Mouse (Mus musculus): Measurements from ENCODE around the gene Ppie.

DNA sequence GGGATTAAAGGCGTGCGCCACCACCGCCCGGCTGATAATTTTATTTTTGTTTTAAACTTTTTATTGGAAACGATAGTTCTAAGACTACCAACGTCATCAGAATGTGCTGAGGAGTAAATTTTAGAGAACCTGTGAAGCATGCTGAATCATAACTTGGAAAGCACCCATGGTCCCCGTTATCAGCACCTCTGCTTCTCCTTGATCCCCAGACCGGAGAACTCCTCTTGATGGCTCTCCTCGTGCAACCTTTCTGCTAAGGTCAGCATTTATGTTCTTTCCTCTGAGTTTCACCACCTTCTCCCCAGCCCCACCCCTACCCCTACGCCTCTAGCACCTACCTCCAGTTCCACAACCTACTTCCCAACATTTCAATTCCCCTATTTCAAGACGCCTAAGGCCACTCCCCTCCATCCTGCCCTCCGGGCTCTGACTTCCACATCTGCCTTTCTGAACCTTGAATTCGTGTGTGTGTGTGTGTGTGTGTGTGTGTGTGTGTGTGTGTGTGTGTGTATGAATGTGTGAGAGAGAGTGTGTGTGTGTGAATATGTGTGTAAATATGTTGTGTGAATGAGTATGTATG is 56.3 kb downstream of the Ppie start:
- TF ChIP-seq POLR2A (IDR thresholded peaks at IDR 0.05; ENCODE audit: borderline replicate concordance, low read depth, low read length) (no peak), CTCF (IDR thresholded peaks at IDR 0.05; ENCODE audit: low read depth, low read length) (no peak)

Data from bone marrow macrophage, adult 2 months (primary cell).